Mouse (Mus musculus) gonadal fat pad, adult 2 months (tissue): ENCODE measurements around the gene Pitx2. TPM values are rescaled to one million over a fixed set of nuclear protein-coding genes. Genes with fewer than 3 reads are reported as not detected.

Experiments
- DNase-seq: peaks from one replicate; pipeline ENCODE4 v3.0.0-alpha.2; 2012; ENCODE audit warnings: low read depth
- polyA plus RNA-seq: library from polyadenylated mRNA; depleted of rRNA; stranded (reverse); fragments of >200 nt; gene quantifications from 2 replicates; pipeline ENCODE4 v1.2.3, GENCODE M21; 2012; rRNA removed

Pitx2 gene
- polyA plus RNA-seq, 1 experiment: 0.28 TPM

GRCm38 (mm10) chr3:129256766-129257165 lies 57.1 kb downstream of the Pitx2 start:
- no peak for DNase-seq

GRCm38 (mm10) chr3:129258497-129258896 lies 58.8 kb downstream of the Pitx2 start:
- no peak for DNase-seq

Other genes with a start within 250 kb of the Pitx2 start
- gene Enpep, start 132.8 kb downstream of the Pitx2 start, polyA plus RNA-seq: 26.3 and 30.8 TPM in 2 replicates